Mouse (Mus musculus): ENCODE data around the gene Acot8.

DNA sequence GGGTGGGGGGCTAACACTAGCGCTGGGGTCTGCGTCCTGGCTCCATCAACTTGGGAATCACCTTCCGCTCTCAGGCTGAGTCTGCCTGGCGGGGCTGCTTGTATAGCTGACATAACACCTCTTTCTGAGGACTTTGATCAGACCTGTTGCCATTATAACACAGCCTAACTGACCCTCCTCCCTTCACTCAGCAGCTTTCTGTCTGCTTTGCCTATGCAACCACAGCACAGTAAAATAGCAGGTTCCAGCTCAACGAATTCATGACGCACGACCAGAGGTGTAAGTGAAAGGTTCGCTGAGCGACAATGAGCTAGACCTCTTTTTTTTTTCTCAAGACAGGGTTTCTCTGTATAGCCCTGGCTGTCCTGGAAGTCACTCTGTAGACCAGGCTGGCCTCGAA is 26.3 kb upstream of the Acot8 start:
- TF ChIP-seq CTCF (IDR thresholded peaks at IDR 0.05; ENCODE audit: low read depth) (no peak), EP300 (optimal IDR thresholded peaks at IDR 0.05) (no peak)
